Mouse (Mus musculus) testis, postnatal 14 days (tissue): Measurements from ENCODE around the gene Ppp1r16b.
A peak's percentile ranks its signal among the peaks of the same experiment; 100 is the strongest.

ENCODE experiments used
- DNase-seq: peaks from one replicate; pipeline ENCODE4 v3.0.0; 2021; ENCODE audit warnings: low spot score

Gene Ppp1r16b

DNA sequence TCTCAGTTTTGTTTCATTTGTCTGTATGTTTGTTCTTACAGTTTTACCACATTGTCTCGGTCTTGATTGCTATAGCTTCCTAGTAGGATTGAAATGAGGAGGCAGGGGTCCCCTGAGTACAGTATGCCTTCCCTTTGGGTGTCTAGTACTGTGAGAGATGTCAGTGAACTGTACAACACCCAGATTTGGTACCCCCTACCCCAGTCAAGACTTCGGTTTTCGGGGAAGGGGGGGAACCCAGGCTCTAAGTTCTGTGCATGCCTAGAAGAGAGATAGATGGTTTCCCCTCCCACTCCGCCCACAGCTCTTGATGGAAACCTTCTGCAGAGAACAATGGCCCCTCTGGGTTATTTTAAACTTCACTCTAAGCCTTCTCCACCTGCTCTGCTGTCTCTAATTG lies at the start of gene Ppp1r16b:
Gene Ppp1r16b (plus strand): TSS at position 301 of the 400 bp plus-strand sequence.
- DNase-seq: no peak

DNA sequence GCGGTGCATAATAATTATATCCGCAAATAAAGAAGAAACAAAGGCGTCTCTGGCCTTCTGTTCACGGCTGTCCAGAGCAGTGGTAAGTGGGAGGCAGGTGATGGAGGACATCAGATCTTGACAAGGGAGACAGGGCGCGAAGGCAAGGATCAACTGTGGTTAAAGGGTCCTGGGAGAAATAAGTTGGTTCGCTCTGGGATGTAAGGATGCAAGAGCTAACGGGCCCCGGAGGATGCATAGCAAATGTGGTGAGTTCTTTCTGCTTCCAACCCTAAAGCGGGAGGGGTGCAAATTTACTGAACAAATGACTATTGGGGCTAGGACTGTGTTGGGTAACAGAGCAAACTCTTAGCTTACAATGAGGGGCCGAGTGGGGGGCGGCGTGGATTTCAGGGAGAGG lies 49.5 kb upstream of the Ppp1r16b start:
- no peak for DNase-seq

DNA sequence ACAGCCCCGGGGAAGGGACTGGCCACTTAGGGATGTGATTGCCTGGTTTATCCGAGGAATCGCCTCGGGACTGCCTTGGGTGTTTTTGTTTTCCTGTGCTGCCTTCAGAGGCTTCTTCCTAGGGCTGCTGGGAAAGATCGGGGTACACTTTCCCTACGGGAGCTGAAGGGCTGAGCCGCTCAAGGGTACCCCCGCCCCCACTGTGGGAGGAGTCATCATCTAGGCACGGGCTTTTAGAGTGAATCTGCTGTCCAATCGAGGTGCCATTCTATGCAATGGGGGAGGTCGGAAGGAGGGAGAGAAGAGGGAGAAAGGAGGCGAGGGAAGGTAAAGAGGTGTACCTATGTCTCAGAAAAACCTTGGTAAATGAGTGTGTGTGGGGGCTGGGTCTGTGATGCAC lies 48.9 kb upstream of the Ppp1r16b start:
- no peak for DNase-seq

DNA sequence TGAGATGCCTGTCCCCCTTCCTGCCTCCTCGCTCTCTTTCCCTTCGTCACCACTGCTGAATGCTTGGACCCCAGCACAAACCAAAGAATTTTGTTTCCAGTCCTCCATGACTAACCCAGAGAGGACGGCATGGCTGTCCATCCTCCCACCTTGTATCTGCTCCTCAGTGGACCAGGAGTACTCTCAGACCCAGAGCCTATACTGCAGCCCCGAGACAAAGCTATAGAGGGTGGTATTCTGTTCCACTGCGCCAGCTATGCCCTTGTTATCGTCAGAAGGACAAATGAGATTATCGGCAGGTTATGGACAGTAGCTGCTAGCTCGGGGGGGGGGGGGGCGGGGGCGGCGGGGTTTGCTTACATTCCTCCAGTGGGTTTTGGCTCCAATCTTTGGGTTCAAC lies 48.4 kb upstream of the Ppp1r16b start:
- DNase-seq: no peak

DNA sequence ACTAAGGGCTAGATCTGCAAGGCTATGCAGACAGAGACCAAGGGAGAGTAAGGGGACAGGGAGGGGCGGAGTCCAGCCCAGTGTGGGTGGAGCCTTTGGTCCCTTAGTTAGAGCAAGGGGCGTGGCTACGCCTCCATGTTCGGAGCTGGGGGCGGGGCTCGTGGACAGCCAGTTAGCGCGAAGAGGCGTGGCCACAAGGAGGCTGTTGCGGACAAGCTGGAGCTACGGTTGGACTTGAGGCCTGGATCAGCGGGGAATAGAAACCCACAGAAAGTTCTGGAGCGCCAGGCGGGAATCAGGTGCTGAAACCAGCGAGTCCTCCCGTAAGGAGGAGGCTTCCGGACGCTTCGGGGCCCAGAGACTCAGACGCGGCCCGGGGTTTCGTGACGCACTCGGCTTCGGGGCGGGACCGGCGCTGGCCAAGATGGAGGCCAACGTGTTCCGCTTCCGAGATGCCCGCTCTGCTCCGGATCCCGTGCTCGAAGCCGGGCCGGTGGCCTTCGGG lies 40.4 kb upstream of the Ppp1r16b start, which contains the start of gene Actr5:
Gene Actr5 (plus strand): TSS at position 171 of the 505 bp plus-strand sequence.
- DNase-seq: peak; percentile 96

DNA sequence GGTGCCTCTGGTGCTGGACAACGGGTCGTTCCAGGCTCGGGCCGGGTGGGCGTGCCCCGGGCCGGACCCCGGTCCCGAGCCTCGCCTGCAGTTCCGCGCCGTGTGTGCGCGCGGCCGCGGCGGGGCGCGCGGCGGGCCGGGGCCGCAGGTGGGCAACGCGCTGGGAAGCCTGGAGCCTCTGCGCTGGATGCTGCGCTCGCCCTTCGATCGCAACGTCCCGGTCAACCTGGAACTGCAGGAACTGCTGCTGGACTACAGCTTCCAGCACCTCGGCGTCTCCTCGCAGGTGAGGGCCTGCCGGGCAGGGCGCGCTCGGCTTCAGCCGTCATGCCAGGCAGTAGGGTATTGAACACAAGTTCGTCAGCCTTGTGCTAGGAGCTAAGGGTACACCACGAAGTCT lies 40.0 kb upstream of the Ppp1r16b start:
- peak; percentile 58 for DNase-seq

DNA sequence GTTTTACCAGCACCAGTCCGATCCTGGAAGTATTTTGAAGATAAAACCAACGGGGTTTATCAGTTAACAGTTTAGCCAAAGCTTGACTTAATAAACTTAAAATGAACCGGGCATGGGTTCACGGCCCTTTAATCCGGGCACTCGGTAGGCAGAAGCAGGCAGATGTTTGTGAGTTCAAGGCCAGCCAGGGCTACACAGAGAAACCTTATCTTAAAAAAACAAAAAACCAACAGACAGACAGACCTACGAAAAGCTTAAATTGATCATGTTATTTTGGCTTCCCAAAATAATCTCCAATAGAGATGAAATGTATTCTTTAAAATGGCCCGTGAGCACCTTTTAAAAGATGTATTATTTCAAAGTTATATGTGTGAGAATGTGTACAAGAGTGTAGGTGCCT lies 39.5 kb upstream of the Ppp1r16b start:
- no peak for DNase-seq

DNA sequence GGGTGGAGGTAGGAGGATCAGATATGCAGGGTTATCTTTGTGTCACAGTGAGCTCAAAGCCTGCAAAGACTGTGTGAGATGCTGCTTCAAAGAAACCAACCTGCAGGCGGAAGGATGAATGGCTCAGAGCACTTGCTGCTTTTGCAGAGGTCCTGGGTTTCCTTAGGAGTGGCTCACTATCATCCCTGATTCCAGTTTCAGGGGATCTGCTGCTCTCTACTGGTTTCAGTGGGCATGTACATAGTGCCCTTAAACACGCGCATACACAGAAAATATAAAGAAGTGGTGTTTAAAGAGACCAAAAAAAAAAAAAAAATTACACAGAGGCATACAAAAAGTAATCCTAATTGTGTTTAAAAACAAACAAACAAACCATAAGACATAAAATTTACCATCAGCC lies 36.3 kb upstream of the Ppp1r16b start:
- DNase-seq: no peak

DNA sequence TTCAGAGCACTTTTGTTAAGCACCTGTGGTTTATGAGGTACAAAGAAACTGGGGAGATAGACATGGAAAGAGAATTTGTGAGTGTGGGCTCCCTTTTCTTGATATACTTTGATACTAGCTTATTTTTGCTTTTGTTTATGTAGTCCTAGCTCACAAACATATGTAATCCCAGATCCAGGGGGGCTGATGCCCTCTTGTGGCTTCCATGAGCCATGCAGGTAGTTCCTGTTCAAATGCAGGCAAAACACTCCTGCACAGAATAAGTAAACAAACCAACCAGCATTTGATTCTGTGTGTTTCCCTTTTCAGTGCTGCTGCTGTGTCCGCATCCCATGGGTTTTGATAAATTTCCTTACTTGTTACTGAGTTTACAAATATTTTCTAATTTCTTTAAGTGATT lies 35.8 kb upstream of the Ppp1r16b start:
- no peak for DNase-seq

DNA sequence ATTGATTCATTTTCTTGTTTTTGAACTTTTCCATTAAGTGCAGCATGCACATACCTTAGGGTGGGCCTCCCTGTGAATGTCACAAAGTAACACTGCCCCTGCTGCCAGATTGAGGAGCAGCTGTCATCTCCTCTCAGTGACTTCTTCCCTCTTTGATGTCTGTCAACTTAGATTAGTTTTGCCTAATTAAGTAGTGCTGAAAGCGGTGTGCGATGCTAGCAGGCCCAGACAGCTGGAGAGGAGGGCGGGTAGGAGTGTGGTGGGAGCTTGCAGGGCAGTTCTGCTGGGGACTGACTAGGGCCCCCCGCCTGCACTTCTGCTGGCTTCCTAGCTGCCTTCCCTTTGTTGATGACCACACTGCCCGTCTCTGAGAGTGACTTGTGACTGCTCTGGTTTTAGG lies 33.3 kb upstream of the Ppp1r16b start:
- DNase-seq: no peak

DNA sequence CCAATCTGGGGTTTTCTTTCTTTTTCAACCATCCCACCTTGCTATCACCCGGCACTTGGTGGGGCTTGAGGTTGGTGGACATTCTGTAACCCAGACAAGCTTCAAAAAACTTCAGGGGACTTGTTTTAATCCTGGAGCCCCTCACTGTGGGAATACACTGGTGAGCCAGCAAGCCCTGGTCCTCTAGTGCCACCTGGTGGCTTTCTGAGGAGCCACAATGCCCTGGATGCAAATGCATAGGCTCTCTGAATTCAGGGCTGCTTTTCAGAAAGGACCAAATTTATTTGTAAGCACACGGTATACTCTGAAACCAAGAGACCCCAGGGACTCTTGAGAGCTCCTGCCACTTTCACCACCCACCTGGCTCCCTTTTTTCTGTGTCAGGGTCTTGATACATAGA lies 23.3 kb upstream of the Ppp1r16b start:
- DNase-seq: no peak

DNA sequence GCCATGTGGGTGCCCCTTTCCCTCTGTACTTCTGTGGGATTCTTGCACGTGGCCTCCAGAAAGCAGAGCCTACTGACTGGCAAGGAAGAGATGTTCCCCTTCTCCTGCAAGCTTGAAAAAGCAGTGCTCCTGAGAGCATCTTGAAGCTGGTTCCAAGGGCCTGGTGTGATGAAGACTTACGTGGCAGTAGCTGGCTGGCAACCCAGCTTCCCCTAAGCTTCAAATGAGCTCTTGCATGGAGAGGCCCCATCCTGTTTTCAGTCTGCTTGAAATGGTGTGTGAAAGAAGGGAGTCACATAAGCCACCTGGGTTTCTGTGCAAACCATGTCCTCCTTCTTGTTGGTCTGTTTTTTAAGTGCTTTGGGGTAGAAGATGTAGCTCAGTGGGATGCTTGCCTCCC lies 22.6 kb upstream of the Ppp1r16b start:
- DNase-seq: no peak

DNA sequence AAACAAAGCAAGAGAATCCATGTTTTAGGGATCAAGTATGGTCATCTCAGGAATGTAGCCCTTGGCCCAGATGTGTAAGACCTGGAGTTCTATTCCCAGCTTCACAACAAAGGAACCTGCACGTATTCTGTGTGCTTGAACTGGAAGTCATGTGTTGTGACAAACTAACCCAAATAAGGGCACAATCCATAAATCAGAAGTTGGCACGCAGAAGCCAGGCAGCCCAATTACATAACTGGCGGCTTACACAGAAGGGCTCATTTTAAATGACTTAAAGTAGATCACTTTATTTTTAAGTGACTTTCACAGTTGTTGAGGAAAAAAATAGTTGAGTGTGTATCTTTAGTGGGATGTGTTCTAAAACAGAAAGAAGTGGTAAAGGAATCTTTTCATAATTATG lies 21.4 kb upstream of the Ppp1r16b start:
- no peak for DNase-seq

DNA sequence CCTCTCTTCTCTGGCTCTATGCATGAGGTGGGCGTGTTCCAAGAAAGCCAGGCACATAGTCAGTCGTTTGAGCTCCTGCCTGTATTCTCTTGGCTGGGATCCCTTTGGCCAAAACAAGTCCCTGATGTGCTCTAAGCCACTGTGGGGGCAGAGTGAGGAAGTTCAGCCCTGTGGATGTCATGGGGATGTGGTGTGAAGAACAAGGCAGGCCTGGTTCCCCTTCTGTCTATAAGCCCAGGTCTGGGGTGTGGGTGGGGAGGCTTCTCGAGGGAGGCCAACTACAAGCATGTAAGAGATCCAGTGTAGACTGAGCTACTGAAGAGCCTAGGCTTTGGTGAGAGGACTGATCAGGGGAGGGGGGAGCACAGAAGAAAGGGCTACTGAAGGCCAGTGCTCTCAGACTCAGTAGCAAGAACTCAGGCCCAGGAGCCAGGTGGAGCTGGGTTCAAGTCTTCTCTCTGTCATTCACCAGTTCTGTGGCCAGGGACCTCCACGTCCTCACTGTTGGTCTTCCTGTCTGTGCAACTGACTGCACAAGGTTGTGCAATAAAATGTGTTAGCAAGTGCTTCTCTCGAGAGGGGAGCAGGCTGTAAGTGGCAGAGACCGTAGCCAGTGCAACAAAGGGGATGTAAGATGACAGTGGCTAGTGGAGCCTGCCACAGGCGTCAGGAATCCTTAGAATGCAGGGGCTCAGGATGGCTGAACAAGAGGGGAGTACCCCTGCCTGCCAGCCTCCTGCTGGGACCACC lies 13.9 kb upstream of the Ppp1r16b start:
- DNase-seq: no peak

DNA sequence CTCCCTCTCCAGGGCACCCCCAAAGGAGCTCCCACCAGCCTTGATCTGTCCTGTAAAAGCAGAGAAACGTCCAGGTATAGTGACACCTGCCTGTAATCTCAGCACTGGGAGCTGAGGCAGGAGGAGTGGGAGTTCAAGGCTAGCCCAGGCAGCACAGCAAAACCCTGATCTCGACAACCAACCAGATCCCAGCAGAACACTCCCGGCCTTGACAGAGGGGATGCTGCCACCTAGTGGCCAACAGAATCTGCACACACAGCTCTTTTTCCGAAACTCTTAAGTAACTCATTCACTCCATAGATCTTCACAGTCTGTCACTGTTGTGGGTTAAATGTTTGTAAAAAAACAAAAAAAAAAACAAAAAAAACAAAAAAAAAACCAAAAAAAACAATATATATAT lies 12.2 kb upstream of the Ppp1r16b start:
- peak; percentile 44 for DNase-seq

DNA sequence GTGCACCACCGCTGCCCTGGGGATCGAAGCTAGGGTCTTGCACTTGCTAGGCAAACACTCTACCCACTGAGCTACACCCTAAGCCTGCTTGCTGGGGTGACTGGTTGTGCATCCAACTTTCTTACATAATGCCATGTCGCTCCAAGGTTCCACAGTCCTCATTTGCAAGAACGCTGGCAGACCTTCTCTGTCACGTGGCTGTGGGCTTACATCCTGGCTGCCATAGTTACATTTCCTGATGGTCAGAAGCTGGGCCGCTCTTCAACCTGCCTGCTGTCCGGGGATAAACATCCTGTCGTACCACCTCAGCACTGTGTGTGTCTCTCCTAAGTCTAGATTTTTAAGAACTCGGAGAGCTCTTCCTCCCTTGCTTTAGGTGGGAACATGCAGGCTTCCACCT lies 10.5 kb upstream of the Ppp1r16b start:
- DNase-seq: no peak

DNA sequence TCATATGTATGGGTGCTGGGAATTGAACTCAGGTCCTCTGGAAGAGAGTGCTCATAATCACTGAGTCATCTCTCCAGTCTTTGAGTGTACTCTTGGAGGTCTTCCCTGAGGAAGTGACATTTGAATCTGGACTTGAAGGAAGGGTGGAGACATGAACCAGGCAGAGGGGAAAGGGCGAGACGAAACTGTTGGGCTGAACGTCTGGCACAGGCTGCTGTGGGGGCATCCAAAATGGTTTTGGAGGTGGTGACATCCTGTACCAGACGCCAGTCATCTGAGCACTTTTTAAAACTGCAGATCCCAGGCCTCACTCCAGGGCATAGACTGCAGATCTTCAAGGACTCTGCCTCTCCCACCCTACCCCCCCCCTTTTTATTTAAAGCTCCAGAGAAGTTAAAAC lies 9.4 kb upstream of the Ppp1r16b start:
- no peak for DNase-seq

DNA sequence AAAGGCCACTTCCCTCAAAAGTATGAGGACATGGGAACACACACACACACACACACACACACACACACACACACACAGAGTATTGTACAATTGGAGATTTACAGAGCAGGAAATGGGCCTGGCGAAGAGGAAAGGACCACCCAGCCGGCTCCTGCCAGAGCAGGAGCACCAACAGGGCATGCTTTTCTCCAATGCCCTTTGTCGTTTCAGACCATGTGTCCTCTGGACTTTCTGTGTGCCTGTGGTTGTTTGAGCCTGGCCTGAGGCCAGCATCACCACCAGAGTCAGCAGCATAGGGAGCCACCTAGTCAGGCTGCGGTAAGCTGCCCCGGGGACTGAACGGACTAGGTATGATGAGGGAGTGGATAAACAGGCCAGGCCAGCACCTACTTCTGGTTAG lies 6.4 kb upstream of the Ppp1r16b start:
- DNase-seq: no peak

DNA sequence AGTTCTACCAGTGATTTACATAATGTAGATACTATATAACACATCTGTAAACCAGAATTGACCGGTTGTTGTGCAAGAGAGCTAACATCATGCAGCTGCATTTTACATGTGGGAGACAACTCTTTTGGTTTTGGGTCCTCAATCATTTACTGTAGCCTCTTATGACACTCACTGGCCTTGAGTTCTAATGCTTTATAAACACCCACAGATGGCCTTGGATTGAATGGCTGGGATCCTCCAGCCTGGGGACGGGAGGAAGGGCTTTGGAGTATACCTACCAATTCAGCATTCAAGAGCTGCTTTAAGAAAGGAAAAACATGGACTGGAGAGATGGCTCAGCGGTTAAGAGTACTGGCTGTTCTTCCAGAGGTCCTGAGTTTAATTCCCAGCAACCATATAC lies 5.9 kb upstream of the Ppp1r16b start:
- no peak for DNase-seq

DNA sequence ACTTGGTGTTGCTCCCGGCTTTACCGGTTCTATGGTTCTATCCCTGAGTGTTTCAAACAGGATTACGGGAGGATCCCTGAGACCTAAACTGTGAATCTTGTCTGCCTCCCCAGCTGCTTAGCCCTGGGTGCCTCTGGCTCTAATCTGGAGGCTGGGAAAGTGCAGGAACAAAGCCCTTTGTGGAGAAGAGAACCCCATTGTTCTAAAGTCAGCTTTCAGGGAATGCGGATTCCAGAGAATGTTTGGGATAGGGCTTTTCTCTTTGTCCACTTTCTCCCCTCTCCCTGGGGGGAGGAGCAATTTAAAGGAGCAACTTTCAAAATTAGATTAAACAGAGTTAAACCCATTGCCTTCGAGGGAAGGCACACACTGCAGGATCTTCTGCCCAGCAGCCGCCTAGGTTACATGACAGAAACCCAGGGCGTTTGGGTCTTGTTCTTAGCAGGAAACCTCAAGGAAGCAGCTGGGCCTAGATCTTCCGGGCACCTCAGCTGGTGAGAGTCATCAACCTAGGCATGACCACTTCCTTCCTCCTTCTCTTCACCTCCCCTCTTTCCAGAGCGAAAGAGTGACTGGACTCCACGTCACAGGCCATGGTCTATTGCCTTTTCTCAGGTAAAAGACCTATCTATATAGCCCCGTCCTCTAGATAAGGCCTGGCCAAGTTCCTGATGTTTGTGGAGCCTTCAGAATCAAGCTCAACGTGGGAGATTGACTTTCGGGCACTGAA lies 1.0 kb downstream of the Ppp1r16b start:
- DNase-seq: no peak

DNA sequence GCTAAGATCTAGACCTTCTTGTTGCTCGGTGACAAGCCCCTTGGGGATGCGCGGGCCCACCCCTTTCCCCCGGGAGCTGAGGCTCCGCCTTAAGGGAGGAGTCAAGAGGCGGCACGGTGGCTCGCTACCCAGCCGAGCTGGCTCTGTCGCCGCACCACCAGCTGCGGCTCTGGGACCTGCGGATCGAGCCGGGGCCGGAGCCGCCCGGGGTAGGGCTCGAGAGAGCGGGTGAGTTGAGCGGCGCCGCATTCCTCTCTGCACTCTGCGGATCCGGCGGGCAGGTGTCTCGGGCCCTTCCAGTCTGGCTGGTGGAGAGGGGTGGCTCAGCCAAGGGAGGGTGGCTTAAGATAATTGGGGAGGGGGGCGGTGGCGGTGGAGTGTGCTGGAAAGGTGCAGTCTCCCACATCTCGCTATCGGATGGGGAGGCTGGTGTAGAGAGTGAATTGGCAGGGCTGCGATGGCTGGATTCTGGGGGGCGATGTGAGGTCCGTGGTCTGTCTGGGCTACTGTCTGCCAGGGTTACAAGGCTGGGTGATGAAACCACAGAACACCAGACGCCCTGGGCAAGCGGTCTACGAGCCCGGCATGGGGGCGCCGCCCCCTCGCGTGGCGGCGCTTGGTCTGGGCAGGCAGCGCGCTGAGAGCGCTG lies 1.9 kb downstream of the Ppp1r16b start:
- peak; percentile 44 for DNase-seq

DNA sequence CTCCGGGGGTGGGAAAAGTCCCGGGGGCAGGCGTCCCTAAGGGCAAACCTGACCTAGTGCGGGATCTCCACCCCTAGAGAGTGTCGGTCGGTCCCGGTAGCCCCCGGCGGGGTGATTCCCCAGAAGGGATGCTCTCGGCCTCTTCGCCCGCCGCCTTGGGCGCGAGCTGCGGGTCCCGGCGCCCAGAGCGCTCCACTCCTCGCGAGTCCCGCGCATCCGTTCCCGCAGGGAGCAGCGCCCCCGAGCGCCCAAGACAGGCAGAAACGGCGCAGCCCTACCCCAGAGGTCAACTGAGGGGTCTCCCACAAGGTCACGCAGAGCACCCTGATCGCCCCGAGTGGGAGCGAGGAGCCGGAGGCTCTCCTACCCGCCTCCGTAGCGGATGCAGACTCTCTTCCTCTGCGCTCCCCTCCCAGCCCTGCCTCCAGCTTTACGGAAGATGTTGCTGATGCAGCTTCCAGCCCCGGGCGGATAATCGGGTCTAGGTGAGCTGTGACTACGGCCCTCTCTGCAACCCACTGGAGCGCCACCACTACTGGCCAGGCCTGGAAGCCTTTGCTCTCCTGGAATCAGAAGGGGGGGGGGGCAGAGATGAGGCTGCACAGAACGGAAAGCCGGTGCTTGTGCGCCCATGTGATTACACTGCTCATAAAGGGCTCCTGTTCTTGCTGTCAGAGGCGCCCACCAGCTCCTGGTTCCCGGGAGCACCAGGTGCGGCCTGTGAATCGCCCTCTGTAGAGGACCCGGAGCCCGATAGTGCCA lies 2.7 kb downstream of the Ppp1r16b start:
- DNase-seq: peak; percentile 30
